Comparison of ENCODE assay signal across 19 mouse cellular contexts in the genomic region with DNA sequence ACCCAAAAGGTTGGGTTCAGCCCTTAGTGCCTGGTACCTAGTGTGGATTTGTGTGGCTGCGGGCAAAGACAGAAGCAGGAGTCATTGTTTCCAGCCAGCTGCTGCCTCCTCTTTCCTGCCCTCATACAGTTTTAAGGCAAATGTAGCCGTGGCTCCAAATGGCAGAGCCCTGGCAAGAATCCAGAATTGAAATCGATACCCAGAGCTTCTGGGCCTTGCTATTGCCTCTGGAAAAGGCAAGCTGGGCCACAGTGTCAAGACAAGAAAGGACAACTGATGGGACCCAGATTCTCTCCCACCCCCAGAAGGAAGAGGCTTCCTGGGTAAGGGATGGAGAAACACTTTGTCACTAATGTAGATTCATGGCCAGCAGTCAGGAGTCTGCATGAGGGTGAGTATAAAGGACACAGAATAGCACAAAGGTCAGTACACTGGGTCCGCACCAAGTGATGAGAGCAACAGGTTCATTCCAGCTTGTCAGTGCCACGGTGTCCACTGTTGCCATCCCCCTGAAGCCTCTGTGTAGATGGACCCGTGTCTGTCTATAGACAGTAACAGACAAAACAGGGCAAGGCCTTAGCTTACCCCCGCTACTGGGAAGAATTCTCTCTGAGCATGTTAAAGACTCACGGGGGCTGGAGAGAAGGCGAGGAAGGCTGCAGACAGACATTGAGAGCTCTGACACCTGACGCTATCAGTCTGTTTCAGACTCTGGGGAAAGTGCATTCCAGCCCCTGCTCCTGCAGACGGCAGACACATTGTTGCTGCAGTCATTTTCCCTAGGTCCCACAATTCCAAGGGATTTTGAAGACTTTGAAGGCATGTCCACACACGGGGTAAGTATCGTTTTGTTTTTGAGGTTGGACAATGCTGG.
DNase-seq lines count a peak whose midpoint lies in the region; ATAC-seq and TF ChIP-seq lines count a peak whose summit lies in the region.
"Had no signal": no experiment of that assay in that cellular context is flagged by ENCODE, and none has a peak within 500 bp of the region (broad histone marks: within the 10 kb centered on the region; RNA-seq: fewer than 3 reads in every experiment).

No protein-coding gene starts in this region.

- no peak for TF ChIP-seq EP300 in heart, adult 2 months (IDR thresholded peaks at IDR 0.05; ENCODE audit: insufficient read depth, low read depth, low read length)
- no peak for TF ChIP-seq EP300 in liver, postnatal 0 days (IDR thresholded peaks at IDR 0.05; ENCODE audit: low read depth)

- no peak for TF ChIP-seq POLR2A in heart, adult 2 months (IDR thresholded peaks at IDR 0.05; ENCODE audit: insufficient read depth, low read depth, low read length)

- H3K27ac ChIP-seq in heart, adult 2 months: no peak overlapping the region
- no peak overlapping the region for H3K27ac ChIP-seq in liver, postnatal 0 days (ENCODE audit: low read depth)
- no peak overlapping the region for H3K27ac ChIP-seq in liver, embryonic 12.5 days
- H3K27ac ChIP-seq: liver, embryonic 14.5 days; neural tube, embryonic 12.5 days; stomach, embryonic 15.5 days had no signal

- 68% methylated on average over 13 of the region's 13 CpGs for WGBS in heart, adult 2 months
- WGBS in liver, postnatal 0 days (ENCODE audit: insufficient replicate concordance): 72% methylated on average over 13 of the region's 13 CpGs
- WGBS in liver, embryonic 12.5 days (ENCODE audit: insufficient replicate concordance): 68% methylated on average over 13 of the region's 13 CpGs

- no peak for TF ChIP-seq CTCF in heart, adult 2 months (IDR thresholded peaks at IDR 0.05)
- no peak for TF ChIP-seq CTCF in liver, postnatal 0 days (IDR thresholded peaks at IDR 0.05; ENCODE audit: low read depth)

- DNase-seq in heart, adult 11 months: peak; percentile 66
- no peak for DNase-seq in heart, adult 2 months
- peak; percentile 27 for DNase-seq in liver, postnatal 0 days
- DNase-seq in gastrocnemius, postnatal 14 days: peak; percentile 9
- DNase-seq in left cerebral cortex, postnatal 14 days (ENCODE audit: low spot score in 2 of 2): no peak
- no peak for DNase-seq in frontal cortex, postnatal 25 days (ENCODE audit: low spot score in 2 of 2)
- DNase-seq: adrenal gland, postnatal 36 days; cerebellum, adult 8-10 months; kidney, postnatal 14 days; lung, postnatal 10 days; spleen, adult 18-20 months; thymus, adult 2 months had no signal

- no peak overlapping the region for H3K4me2 ChIP-seq in liver, postnatal 0 days (ENCODE audit: low read depth, low read length)
- H3K4me2 ChIP-seq in liver, embryonic 12.5 days: no peak overlapping the region
- H3K4me2 ChIP-seq: neural tube, embryonic 12.5 days; stomach, embryonic 15.5 days had no signal

- intact Hi-C loops in heart, adult 2 months (cut with DNase I): no loop called here
- intact Hi-C loops in gastrocnemius, postnatal 14 days (cut with DNase I; ENCODE audit: low total_unique reads): no loop called here
- intact Hi-C loops in left cerebral cortex, postnatal 14 days (cut with DNase I): no loop called here

- peak; percentile 68 for ATAC-seq in liver, postnatal 0 days
- ATAC-seq in liver, embryonic 12.5 days: no peak
- ATAC-seq: hindbrain, embryonic 16.5 days; intestine, postnatal 0 days had no signal

- H3K4me1 ChIP-seq in heart, adult 2 months (ENCODE audit: control insufficient read depth, insufficient read depth, low read length): no peaks in the 10 kb centered on the region
- H3K4me1 ChIP-seq in liver, postnatal 0 days (ENCODE audit: insufficient read depth): no peaks in the 10 kb centered on the region
- no peaks in the 10 kb centered on the region for H3K4me1 ChIP-seq in liver, embryonic 12.5 days
- H3K4me1 ChIP-seq: megakaryocyte, embryonic 14.5 days; neural tube, embryonic 12.5 days; stomach, embryonic 15.5 days had no signal

- H3K9ac ChIP-seq in heart, adult 2 months (ENCODE audit: low read depth, low read length): no peak overlapping the region
- H3K9ac ChIP-seq in liver, postnatal 0 days (replicated peaks): no peak overlapping the region
- no peak overlapping the region for H3K9ac ChIP-seq in liver, embryonic 12.5 days
- H3K9ac ChIP-seq: liver, embryonic 14.5 days; neural tube, embryonic 12.5 days; stomach, embryonic 15.5 days had no signal

- no peaks in the 10 kb centered on the region for H3K36me3 ChIP-seq in heart, adult 2 months (ENCODE audit: control insufficient read depth, insufficient read depth, low read length)
- no peaks in the 10 kb centered on the region for H3K36me3 ChIP-seq in liver, postnatal 0 days (replicated peaks; ENCODE audit: insufficient read depth, low read length)
- no peaks in the 10 kb centered on the region for H3K36me3 ChIP-seq in liver, embryonic 12.5 days
- H3K36me3 ChIP-seq: neural tube, embryonic 12.5 days; stomach, embryonic 15.5 days had no signal

- H3K9me3 ChIP-seq in liver, postnatal 0 days (ENCODE audit: low read length): no peaks in the 10 kb centered on the region
- no peaks in the 10 kb centered on the region for H3K9me3 ChIP-seq in liver, embryonic 12.5 days (replicated peaks)
- H3K9me3 ChIP-seq: neural tube, embryonic 12.5 days; stomach, embryonic 15.5 days had no signal

- no peaks in the 10 kb centered on the region; the same call in 1 of the 2 replicates for H3K79me2 ChIP-seq in heart, adult 2 months (replicated peaks; ENCODE audit: control insufficient read depth, insufficient read depth, low read length)

- H3K4me3 ChIP-seq in heart, adult 2 months: no peak overlapping the region
- H3K4me3 ChIP-seq in liver, postnatal 0 days (ENCODE audit: low read depth, low read length): no peak overlapping the region
- H3K4me3 ChIP-seq in liver, embryonic 12.5 days: no peak overlapping the region
- H3K4me3 ChIP-seq: megakaryocyte, embryonic 14.5 days; neural tube, embryonic 12.5 days; stomach, embryonic 15.5 days had no signal

- H3K27me3 ChIP-seq in heart, adult 2 months (ENCODE audit: control insufficient read depth, insufficient read depth, low read length): no peaks in the 10 kb centered on the region
- H3K27me3 ChIP-seq in liver, postnatal 0 days (ENCODE audit: insufficient read depth, low read length): no peaks in the 10 kb centered on the region
- no peaks in the 10 kb centered on the region for H3K27me3 ChIP-seq in liver, embryonic 12.5 days (replicated peaks)
- H3K27me3 ChIP-seq: megakaryocyte, embryonic 14.5 days; neural tube, embryonic 12.5 days; stomach, embryonic 15.5 days had no signal

Comparison
In these comparisons a context has a peak if more than half of its experiments do, and no peak if none do; other contexts are left out.
1. DNase-seq: peak in heart, adult 11 months (single experiment), liver, postnatal 0 days (single experiment) and gastrocnemius, postnatal 14 days (single experiment); none in heart, adult 2 months (0 of 2), left cerebral cortex, postnatal 14 days (0 of 2) and frontal cortex, postnatal 25 days (0 of 2).